Mouse (Mus musculus) cerebellum, postnatal 4 days (tissue): ENCODE measurements around the gene Bnipl.

Source experiments
- DNase-seq, 2 experiments: peaks; one replicate each; pipeline ENCODE4 v3.0.0; 2022; ENCODE audit warnings: low spot score in 2 of 2, mixed read lengths in 1 of 2

Bnipl gene

GRCm38 (mm10) chr3:95237541-95238099, 13.4 kb downstream of the Bnipl start:
- no peak for DNase-seq

GRCm38 (mm10) chr3:95235386-95236301, 15.3 kb downstream of the Bnipl start:
- DNase-seq, result no peak

- DNase-seq, result no peak
Observed at GRCm38 (mm10) chr3:95233303-95233980, 17.6 kb downstream of the Bnipl start.

GRCm38 (mm10) chr3:95232771-95233170, 18.2 kb downstream of the Bnipl start:
- no peak for DNase-seq

- no peak for DNase-seq
Observed at GRCm38 (mm10) chr3:95231298-95232221, 19.4 kb downstream of the Bnipl start, which contains the start of gene Mllt11. Mllt11 (minus strand) TSS chr3:95232171.

- no peak for DNase-seq
Observed at GRCm38 (mm10) chr3:95230495-95231297, 20.3 kb downstream of the Bnipl start.

- peak in 1 of 2 experiments; percentile 46 for DNase-seq
Observed at GRCm38 (mm10) chr3:95229781-95230494, 21.1 kb downstream of the Bnipl start.

GRCm38 (mm10) chr3:95228894-95229780, 21.9 kb downstream of the Bnipl start:
- DNase-seq, result peak in 1 of 2 experiments; percentile 69

GRCm38 (mm10) chr3:95228148-95228893, 22.7 kb downstream of the Bnipl start, which contains the start of gene Cdc42se1:
Cdc42se1 (plus strand) TSS chr3:95228732.
- DNase-seq, result peak; percentile 71 to 83

GRCm38 (mm10) chr3:95227214-95227613, 23.8 kb downstream of the Bnipl start:
- DNase-seq, result no peak

- no peak for DNase-seq
Observed at GRCm38 (mm10) chr3:95224295-95224694, 26.7 kb downstream of the Bnipl start.

GRCm38 (mm10) chr3:95223041-95223440, 28.0 kb downstream of the Bnipl start:
- no peak for DNase-seq

- no peak for DNase-seq
Observed at GRCm38 (mm10) chr3:95218466-95219137, 32.4 kb downstream of the Bnipl start.

- DNase-seq, result peak; percentile 94 to 95
Observed at GRCm38 (mm10) chr3:95217255-95218134, 33.5 kb downstream of the Bnipl start, which contains the start of gene Gabpb2. Gabpb2 (minus strand) TSS chr3:95217916.

- DNase-seq, result no peak
Observed at GRCm38 (mm10) chr3:95216655-95217254, 34.2 kb downstream of the Bnipl start.

- DNase-seq, result no peak
Observed at GRCm38 (mm10) chr3:95213609-95213975, 37.4 kb downstream of the Bnipl start.
